ENCODE assay signal across 22 mouse cellular contexts in the genomic region with DNA sequence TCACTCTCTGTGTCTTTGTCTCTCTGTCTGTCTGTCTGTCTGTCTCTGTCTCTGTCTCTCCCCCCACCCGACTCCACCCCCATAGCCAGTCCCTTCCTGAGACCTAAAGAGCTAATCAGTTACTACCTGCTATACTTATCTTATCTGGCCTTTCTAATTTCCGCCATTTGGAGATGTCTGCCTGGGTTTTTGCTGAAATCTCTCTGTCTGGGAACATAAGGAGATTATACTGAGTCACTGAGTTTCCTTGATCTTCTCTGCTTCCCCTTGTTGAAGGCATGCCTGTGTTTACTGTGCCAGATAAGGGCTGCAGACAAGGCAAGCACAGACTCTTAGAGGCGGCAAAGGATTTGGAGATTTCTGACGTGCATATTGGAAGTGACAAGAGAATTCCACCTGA.
DNase-seq lines count a peak whose midpoint lies in the region; ATAC-seq and TF ChIP-seq lines count a peak whose summit lies in the region.
"Had no signal": no experiment of that assay in that cellular context is flagged by ENCODE, and none has a peak within 500 bp of the region (broad histone marks: within the 10 kb centered on the region; RNA-seq: fewer than 3 reads in every experiment).

No protein-coding gene starts in this region.

- H3K27me3 ChIP-seq in lung, embryonic 14.5 days (ENCODE audit: insufficient read depth, low read length), result no peaks in the 10 kb centered on the region
- H3K27me3 ChIP-seq in intestine, embryonic 15.5 days (replicated peaks), result no peaks in the 10 kb centered on the region
- H3K27me3 ChIP-seq in myocyte (ENCODE audit: control insufficient read depth, insufficient read depth, insufficient read length), result no peaks in the 10 kb centered on the region
- no peaks in the 10 kb centered on the region for H3K27me3 ChIP-seq in hindbrain, embryonic 10.5 days (ENCODE audit: insufficient read depth, poor library complexity, severe bottlenecking)
- H3K27me3 ChIP-seq: CH12.LX; embryonic facial prominence, embryonic 15.5 days; hindbrain, embryonic 13.5 days had no signal

- H3K79me2 ChIP-seq in myocyte (ENCODE audit: control insufficient read depth, insufficient read depth), result no peaks in the 10 kb centered on the region

- H3K36me3 ChIP-seq in lung, embryonic 14.5 days (ENCODE audit: insufficient read depth), result no peaks in the 10 kb centered on the region
- H3K36me3 ChIP-seq in intestine, embryonic 15.5 days, result no peaks in the 10 kb centered on the region
- H3K36me3 ChIP-seq in myocyte (ENCODE audit: control insufficient read depth, insufficient read depth), result no peaks in the 10 kb centered on the region
- no peaks in the 10 kb centered on the region for H3K36me3 ChIP-seq in hindbrain, embryonic 10.5 days
- H3K36me3 ChIP-seq: embryonic facial prominence, embryonic 15.5 days; forebrain, embryonic 10.5 days; hindbrain, embryonic 13.5 days had no signal

- no peak overlapping the region for H3K9ac ChIP-seq in lung, embryonic 14.5 days
- no peak overlapping the region for H3K9ac ChIP-seq in intestine, embryonic 15.5 days
- H3K9ac ChIP-seq: embryonic facial prominence, embryonic 15.5 days; hindbrain, embryonic 13.5 days had no signal

- no peak for TF ChIP-seq POLR2A in myocyte (IDR thresholded peaks at IDR 0.05; ENCODE audit: insufficient read length, low read depth)

- no peak overlapping the region for H3K27ac ChIP-seq in lung, embryonic 14.5 days (ENCODE audit: low read depth)
- no peak overlapping the region for H3K27ac ChIP-seq in intestine, embryonic 15.5 days
- no peak overlapping the region for H3K27ac ChIP-seq in hindbrain, embryonic 10.5 days
- H3K27ac ChIP-seq: embryonic facial prominence, embryonic 15.5 days; forebrain, embryonic 10.5 days; hindbrain, embryonic 13.5 days; hindbrain, postnatal 0 days had no signal

- H3K9me3 ChIP-seq in lung, embryonic 14.5 days (ENCODE audit: low read depth, low read length), result no peaks in the 10 kb centered on the region
- no peaks in the 10 kb centered on the region for H3K9me3 ChIP-seq in intestine, embryonic 15.5 days
- H3K9me3 ChIP-seq in hindbrain, embryonic 10.5 days, result no peaks in the 10 kb centered on the region
- H3K9me3 ChIP-seq: embryonic facial prominence, embryonic 15.5 days; forebrain, embryonic 10.5 days; hindbrain, embryonic 13.5 days had no signal

- no peak overlapping the region for H3ac ChIP-seq in myocyte (ENCODE audit: control insufficient read depth, insufficient read length)

- H3K4me1 ChIP-seq in lung, embryonic 14.5 days (ENCODE audit: insufficient read depth), result peaks cover 8% of the 10 kb centered on the region; the same call in 1 of the 2 replicates
- H3K4me1 ChIP-seq in intestine, embryonic 15.5 days (replicated peaks), result no peaks in the 10 kb centered on the region
- peaks cover 4% of the 10 kb centered on the region for H3K4me1 ChIP-seq in hindbrain, embryonic 10.5 days (replicated peaks)
- H3K4me1 ChIP-seq: embryonic facial prominence, embryonic 15.5 days; hindbrain, embryonic 13.5 days had no signal

- H3K4me3 ChIP-seq in lung, embryonic 14.5 days (ENCODE audit: low read depth, low read length), result no peak overlapping the region
- H3K4me3 ChIP-seq in intestine, embryonic 15.5 days (replicated peaks), result no peak overlapping the region
- no peak overlapping the region for H3K4me3 ChIP-seq in myocyte
- no peak overlapping the region for H3K4me3 ChIP-seq in hindbrain, embryonic 10.5 days
- H3K4me3 ChIP-seq: embryonic facial prominence, embryonic 15.5 days; erythroblast, embryonic 14.5 days; forebrain, embryonic 10.5 days; hindbrain, embryonic 13.5 days had no signal

- H3K4me2 ChIP-seq in lung, embryonic 14.5 days, result no peak overlapping the region
- no peak overlapping the region for H3K4me2 ChIP-seq in intestine, embryonic 15.5 days (replicated peaks)
- H3K4me2 ChIP-seq in myocyte (ENCODE audit: low read depth), result peak overlapping the region; percentile 74
- H3K4me2 ChIP-seq: embryonic facial prominence, embryonic 15.5 days; hindbrain, embryonic 13.5 days had no signal

- DNase-seq in lung, embryonic 14.5 days, result no peak
- no peak for DNase-seq in lung, adult 18-20 months
- peak; percentile 17 for DNase-seq in retina, postnatal 1 day
- DNase-seq in retina, embryonic 14.5 days (ENCODE audit: low spot score), result no peak
- DNase-seq in hindbrain, embryonic 10.5 days (ENCODE audit: low spot score), result no peak
- no peak for DNase-seq in urinary bladder, postnatal 36 days (ENCODE audit: low spot score in 2 of 2)
- DNase-seq: adrenal gland, postnatal 10 days; cerebellum, adult 2 months; cerebellum, postnatal 10 days; heart, adult 18-20 months; heart, postnatal 10 days; heart, postnatal 4 days; kidney, adult 11 months had no signal

- ATAC-seq in lung, embryonic 14.5 days (ENCODE audit: insufficient read depth), result peak; percentile 44; the same call in 1 of the 2 replicates
- ATAC-seq in intestine, embryonic 15.5 days, result peak; percentile 55
- ATAC-seq: forebrain, embryonic 14.5 days; hindbrain, postnatal 0 days had no signal

- no peak for TF ChIP-seq CTCF in lung, embryonic 14.5 days (IDR thresholded peaks at IDR 0.05; ENCODE audit: low read depth)

- 7% methylated on average over 4 of the region's 4 CpGs for WGBS in lung, embryonic 14.5 days
- 20% methylated on average over 4 of the region's 4 CpGs for WGBS in intestine, embryonic 15.5 days
- 57% methylated on average over 4 of the region's 4 CpGs for WGBS in hindbrain, embryonic 10.5 days

TF ChIP-seq in myocyte, 11 proteins besides CTCF, POLR2A, EP300 and RAD21:
- TF ChIP-seq SRF (IDR thresholded peaks at IDR 0.05; ENCODE audit: control insufficient read depth, insufficient read length, low read depth) (no peak), TCF12 (IDR thresholded peaks at IDR 0.05; ENCODE audit: insufficient read depth, poor library complexity, severe bottlenecking) (no peak), MYOD1 (IDR thresholded peaks at IDR 0.05; ENCODE audit: control insufficient read depth in 1 of 3, insufficient read length in 2 of 3, low read depth in 2 of 3) (no peak), MYOG (IDR thresholded peaks at IDR 0.05; ENCODE audit: control insufficient read depth in 1 of 3, insufficient read depth in 1 of 3, insufficient read length in 2 of 3, low read depth in 2 of 3) (no peak), REST (IDR thresholded peaks at IDR 0.05; ENCODE audit: insufficient read depth, insufficient read length) (no peak), TCF3 (IDR thresholded peaks at IDR 0.05; ENCODE audit: insufficient read length, low read depth) (no peak)
